Mouse (Mus musculus) hindbrain, embryonic 15.5 days (tissue): Measurements from ENCODE around the gene Syn3. TPM values are rescaled to one million over a fixed set of nuclear protein-coding genes. Genes with fewer than 3 reads are reported as not detected.

ENCODE experiments used
- ATAC-seq: fragments of 200-750 bp; cut with Nextera tagmentation; 2 replicates; pipeline ENCODE4 v1.8.0; 2017; ENCODE audit warnings: low read depth, moderate number of reproducible peaks, moderate TSS enrichment; ENCODE audit not compliant: low FRiP score
- H3K27ac ChIP-seq: fragments of 300-500 bp; sonication (generic); replicated peaks from 2 replicates; pipeline ENCODE4 v1.5.1; 2015; ENCODE audit warnings: mild to moderate bottlenecking, inconsistent platforms
- H3K27me3 ChIP-seq: fragments of 300-500 bp; sonication (generic); 2 replicates; pipeline ENCODE4 v1.6.1; 2015; ENCODE audit warnings: control low read depth, inconsistent platforms
- H3K36me3 ChIP-seq: fragments of 300-500 bp; sonication (generic); 2 replicates; pipeline ENCODE4 v1.6.1; 2015; ENCODE audit warnings: control low read depth, inconsistent platforms
- H3K4me1 ChIP-seq: fragments of 300-500 bp; sonication (generic); replicated peaks from 2 replicates; pipeline ENCODE4 v1.6.1; 2015; ENCODE audit warnings: control low read depth, inconsistent platforms
- H3K4me2 ChIP-seq: fragments of 300-500 bp; sonication (generic); 2 replicates; pipeline ENCODE4 v1.6.1; 2015; ENCODE audit warnings: moderate library complexity, mild to moderate bottlenecking, inconsistent platforms
- H3K4me3 ChIP-seq: fragments of 300-500 bp; sonication (generic); 2 replicates; pipeline ENCODE4 v1.5.1; 2015; ENCODE audit warnings: mild to moderate bottlenecking, inconsistent platforms
- H3K9ac ChIP-seq: fragments of 300-500 bp; sonication (generic); 2 replicates; pipeline ENCODE4 v1.6.1; 2015; ENCODE audit warnings: inconsistent platforms
- H3K9me3 ChIP-seq: fragments of 300-500 bp; sonication (generic); 2 replicates; pipeline ENCODE4 v1.6.1; 2016; ENCODE audit warnings: control low read depth, inconsistent platforms
- WGBS: fragments of 180-500 bp; shearing (Covaris S2); methylation state at CpG from one replicate; pipeline ENCODE4 v1.1.7; 2015; 5-methylcytosine and 5-hydroxymethylcytosine counted together
- polyA plus RNA-seq: library from polyadenylated mRNA; unstranded; fragments of >200 nt; fragmentation: Nextera tagmentation; extraction: Ambion mirVana; gene quantifications from 2 replicates; pipeline ENCODE4 v1.2.1, GENCODE M21; 2015

The Syn3 gene
- polyA plus RNA-seq, 1 experiment from 2014 or later = 30.1 TPM

DNA sequence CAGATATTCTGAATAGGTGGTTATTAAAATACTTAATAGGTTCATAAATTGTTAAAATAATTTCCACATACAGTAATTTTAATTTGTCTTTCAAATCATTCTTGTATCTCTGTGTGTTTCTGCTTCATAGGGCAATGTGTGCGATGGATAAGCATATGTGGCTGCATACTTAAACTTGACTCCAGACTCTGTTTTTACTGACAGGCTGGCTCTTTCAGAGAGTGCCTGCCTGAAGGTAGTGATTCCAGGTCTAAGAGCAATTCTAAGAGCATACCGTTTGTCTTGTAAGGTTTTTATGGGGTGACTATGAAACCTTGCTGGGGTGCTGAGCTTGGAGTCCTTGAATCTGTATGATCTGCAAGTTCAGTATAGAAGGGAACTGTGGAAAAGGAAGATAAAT is 472.8 kb downstream of the Syn3 start:
- Histone ChIP-seq H3K9me3 (no peaks in the 10 kb centered on the region), H3K27ac (no peak overlapping the region), H3K4me1 (peaks cover 13% of the 10 kb centered on the region), H3K4me3 (no peak overlapping the region), H3K36me3 (no peaks in the 10 kb centered on the region), H3K27me3 (no peaks in the 10 kb centered on the region), H3K9ac (no peak overlapping the region), H3K4me2 (no peak overlapping the region)
- no peak for ATAC-seq
- WGBS = 93% methylated on average over 2 of the region's 2 CpGs

DNA sequence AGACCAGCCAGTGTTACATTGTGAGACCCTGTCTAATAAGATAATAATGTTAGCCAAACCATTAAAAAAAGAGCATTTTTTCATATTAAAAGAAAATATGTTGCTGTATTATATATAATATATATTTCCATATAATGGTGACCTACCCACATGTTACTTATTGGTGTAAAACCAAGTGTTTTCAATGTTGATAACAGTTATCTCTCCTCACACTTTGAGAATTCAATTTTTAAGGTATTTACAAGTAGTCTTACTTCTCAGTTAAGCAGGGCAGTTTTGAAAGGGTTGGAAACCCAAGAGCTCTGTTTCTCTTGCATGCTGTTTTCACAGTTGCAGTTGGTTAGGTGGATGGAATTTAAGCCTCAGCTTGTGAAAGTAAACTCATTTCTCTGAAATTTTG is 475.5 kb downstream of the Syn3 start:
- peak overlapping the region; percentile 63 for H3K4me2 ChIP-seq
- no peak for ATAC-seq
- no peaks in the 10 kb centered on the region for H3K36me3 ChIP-seq

DNA sequence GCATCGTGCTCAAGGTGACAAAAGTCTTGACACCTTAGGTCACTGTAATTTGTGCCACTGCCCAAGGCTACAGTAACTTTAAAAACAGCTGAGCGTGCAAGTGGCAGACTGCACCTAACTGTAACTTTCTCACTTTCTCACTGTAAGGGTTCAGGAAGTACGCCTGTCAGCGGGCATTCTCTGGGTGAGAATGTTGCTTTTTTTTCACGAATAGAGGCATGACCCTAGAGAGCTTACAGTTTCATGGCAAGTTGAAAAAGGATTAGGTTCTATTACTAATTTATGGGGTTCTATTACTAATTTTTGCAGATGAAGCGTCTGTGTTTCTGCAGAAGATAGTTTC is 476.3 kb downstream of the Syn3 start:
- 11% methylated on average over 6 of the region's 6 CpGs for WGBS
- peak overlapping the region; percentile 81 for H3K4me3 ChIP-seq
- H3K9ac ChIP-seq = peak overlapping the region; percentile 77
- H3K4me2 ChIP-seq = peak overlapping the region; percentile 63
- peaks cover 14% of the 10 kb centered on the region for H3K4me1 ChIP-seq
- 0 out of 2 replicates have a peak, but pooled peaks have one; percentile 1 for ATAC-seq
- peak overlapping the region; percentile 92; the same call in 1 of the 2 replicates for H3K27ac ChIP-seq
- H3K27me3 ChIP-seq = no peaks in the 10 kb centered on the region
- H3K36me3 ChIP-seq = no peaks in the 10 kb centered on the region
- no peaks in the 10 kb centered on the region for H3K9me3 ChIP-seq

More for the DNA sequence above, 475.5 kb downstream of the Syn3 start:
- peak overlapping the region; percentile 81; the same call in 1 of the 2 replicates for H3K4me3 ChIP-seq
- peaks cover 14% of the 10 kb centered on the region for H3K4me1 ChIP-seq
- no peaks in the 10 kb centered on the region for H3K27me3 ChIP-seq
- no peak overlapping the region for H3K27ac ChIP-seq
- H3K9me3 ChIP-seq = no peaks in the 10 kb centered on the region
- no peak overlapping the region for H3K9ac ChIP-seq

DNA sequence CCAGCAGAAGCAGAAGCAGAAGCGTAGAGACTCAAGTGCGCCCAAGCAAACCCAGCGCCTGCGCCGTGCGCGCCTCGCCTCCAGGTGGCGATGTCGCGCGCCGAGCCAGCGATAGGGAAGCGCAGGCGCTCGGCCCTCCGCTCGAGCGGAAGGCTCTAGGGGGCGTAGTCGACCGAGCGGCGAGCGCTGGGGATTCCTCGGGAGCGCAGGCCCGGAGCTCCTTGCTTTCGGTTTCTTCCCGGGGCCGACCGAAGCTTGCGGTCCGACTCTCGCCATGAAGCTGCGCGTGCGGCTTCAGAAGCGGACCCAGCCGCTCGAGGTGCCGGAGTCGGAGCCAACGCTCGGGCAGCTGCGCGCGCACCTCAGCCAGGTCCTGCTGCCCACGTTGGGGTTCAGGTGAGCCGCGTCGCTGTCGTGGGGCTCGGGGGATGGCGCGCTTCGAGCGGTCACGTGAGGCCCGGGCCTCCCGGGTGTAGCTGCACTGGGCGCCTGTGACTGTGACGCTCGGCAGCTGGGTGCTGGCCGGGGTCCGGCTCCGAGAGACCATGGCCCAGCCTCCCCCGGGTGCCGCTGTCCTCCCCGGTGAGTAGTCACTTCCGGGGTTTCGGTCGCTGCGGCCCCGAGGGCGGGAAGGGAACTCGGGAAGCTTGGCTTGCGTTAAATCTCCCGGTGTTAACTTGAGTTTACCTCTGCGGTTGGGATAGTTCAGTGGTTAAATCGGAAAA is 476.8 kb downstream of the Syn3 start, which contains the start of gene Fbxo7:
Fbxo7 (plus strand) TSS at position 224 of the 725 bp plus-strand sequence.
- no peaks in the 10 kb centered on the region for H3K9me3 ChIP-seq

DNA sequence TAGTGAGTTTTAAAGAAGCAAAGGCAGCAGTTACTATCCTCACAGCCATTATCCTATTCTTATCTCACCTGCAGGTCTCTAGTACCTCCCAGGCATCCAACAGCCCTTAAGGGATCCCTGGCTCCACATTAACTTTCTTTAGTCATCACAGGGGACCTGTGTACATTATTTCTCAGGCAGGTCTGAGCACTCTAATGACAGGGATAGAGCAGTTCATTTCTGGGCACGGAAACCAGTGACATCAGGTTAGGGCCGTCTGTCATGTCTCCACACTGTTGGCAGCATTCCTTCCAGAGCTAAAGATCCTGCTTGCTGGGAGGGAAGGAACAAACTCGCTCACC is 477.3 kb downstream of the Syn3 start:
- Histone ChIP-seq H3K9me3 (no peaks in the 10 kb centered on the region), H3K4me2 (peak overlapping the region; percentile 63), H3K27ac (peak overlapping the region; percentile 92; the same call in 1 of the 2 replicates), H3K9ac (no peak overlapping the region; the same call in 1 of the 2 replicates), H3K27me3 (no peaks in the 10 kb centered on the region), H3K4me1 (peaks cover 14% of the 10 kb centered on the region), H3K36me3 (no peaks in the 10 kb centered on the region), H3K4me3 (peak overlapping the region; percentile 81)
- WGBS = 0% methylated on average over 3 of the region's 3 CpGs
- ATAC-seq = no peak; the same call in 1 of the 2 replicates

More for the DNA sequence above, 476.8 kb downstream of the Syn3 start, which contains the start of gene Fbxo7:
- Histone ChIP-seq H3K9ac (peak within 1 kb of the TSS; percentile 77), H3K27me3 (no peaks in the 10 kb centered on the region), H3K4me2 (peak within 1 kb of the TSS; percentile 63), H3K4me1 (peaks cover 14% of the 10 kb centered on the region), H3K4me3 (peak within 1 kb of the TSS; percentile 81), H3K36me3 (no peaks in the 10 kb centered on the region), H3K27ac (peak within 1 kb of the TSS; percentile 92)
- ATAC-seq = peak; percentile 97
- WGBS = under 1% methylated on average over 81 of the region's 82 CpGs

DNA sequence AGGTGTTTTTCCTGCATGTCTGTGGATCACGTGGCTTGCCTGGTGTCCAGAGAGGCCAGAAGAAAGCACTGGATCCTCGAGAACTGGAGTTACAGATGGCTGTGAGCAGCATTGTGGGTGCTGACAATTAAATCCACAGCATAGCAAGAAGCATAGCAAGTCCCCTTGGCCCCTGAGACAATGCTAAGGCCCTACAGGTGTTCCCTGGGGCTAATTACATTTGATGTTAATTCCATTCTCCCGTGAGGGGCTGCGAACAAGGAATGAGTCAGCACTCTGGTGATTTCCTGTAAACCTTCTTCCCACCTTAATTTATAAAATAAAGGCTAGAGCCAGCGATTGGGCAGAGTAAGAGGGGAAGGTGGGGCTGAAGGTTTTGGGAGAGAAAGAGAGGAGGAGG is 479.9 kb downstream of the Syn3 start:
- no peak for ATAC-seq
- Histone ChIP-seq H3K4me1 (peaks cover 14% of the 10 kb centered on the region), H3K4me3 (no peak overlapping the region), H3K36me3 (no peaks in the 10 kb centered on the region), H3K4me2 (no peak overlapping the region), H3K27me3 (no peaks in the 10 kb centered on the region), H3K9ac (no peak overlapping the region), H3K27ac (no peak overlapping the region), H3K9me3 (no peaks in the 10 kb centered on the region)
- 38% methylated on average over 5 of the region's 5 CpGs for WGBS

DNA sequence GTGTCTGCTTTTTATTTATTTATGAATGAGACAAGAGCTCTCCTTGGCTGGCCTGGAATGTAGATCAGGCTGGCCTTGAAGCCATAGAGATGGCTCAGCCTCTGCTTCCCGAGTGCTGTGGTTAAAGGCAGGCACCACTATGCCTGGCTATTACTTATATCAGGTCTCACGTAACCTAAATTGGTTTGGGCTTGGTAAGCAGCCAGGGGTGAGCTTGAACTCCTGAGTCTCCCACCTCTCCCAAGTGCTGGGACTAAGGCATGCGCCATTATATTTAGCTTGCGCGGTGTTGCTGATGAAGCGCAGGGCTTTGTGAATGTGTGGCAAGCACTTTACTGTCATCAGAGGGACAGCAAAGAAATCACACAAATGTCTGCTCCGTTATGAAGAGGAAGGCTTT is 480.9 kb downstream of the Syn3 start:
- Histone ChIP-seq H3K36me3 (no peaks in the 10 kb centered on the region), H3K4me1 (peaks cover 12% of the 10 kb centered on the region), H3K9me3 (no peaks in the 10 kb centered on the region), H3K4me2 (no peak overlapping the region), H3K4me3 (no peak overlapping the region), H3K27me3 (no peaks in the 10 kb centered on the region), H3K9ac (no peak overlapping the region), H3K27ac (no peak overlapping the region)
- no peak for ATAC-seq
- WGBS = 91% methylated on average over 7 of the region's 7 CpGs

DNA sequence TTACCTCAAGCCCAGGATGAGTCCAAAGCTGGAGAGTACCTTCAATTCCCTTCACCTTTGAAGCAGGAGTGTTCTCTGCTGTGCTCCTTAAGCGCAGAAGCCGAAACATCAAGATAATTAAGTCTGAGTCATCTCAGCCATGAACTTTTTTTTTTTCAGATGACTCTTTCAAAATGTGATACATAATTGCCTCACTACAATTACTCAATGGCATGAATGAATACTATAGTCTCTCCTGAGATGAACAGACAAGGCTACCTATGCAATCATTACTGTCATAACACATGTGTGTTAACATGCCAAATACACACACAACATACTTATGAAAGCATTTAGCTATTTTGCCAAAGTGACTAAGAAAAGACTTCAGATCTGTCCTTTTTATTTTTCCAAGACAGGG is 486.9 kb downstream of the Syn3 start, which contains the start of gene Bpifc:
Bpifc (minus strand) TSS at position 115 of the 400 bp plus-strand sequence.
- Histone ChIP-seq H3K9ac (no peak within 1 kb of the TSS), H3K4me1 (no peaks in the 10 kb centered on the region), H3K4me2 (no peak within 1 kb of the TSS), H3K4me3 (no peak within 1 kb of the TSS), H3K36me3 (no peaks in the 10 kb centered on the region), H3K27ac (no peak within 1 kb of the TSS), H3K27me3 (no peaks in the 10 kb centered on the region), H3K9me3 (no peaks in the 10 kb centered on the region)
- no peak for ATAC-seq
- 92% methylated on average over 2 of the region's 2 CpGs for WGBS

DNA sequence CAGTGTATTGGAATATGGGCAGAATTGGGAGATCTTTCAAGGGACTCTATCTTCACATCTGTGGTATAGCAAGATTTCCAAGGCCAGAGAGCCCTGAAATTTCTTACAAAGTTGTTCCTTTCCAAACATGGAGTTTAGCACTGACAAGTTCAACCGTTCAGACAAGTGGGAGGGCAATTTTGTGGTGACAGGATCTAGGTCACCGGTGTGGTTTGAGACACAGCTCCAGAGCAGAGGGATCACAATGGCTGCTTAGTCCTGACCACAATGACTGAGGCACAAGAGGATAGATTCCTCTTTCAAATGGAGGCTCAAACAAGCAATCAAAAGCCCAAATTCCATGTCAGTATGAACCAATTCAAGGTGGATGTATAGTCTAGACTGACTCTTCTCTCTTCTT is 487.5 kb downstream of the Syn3 start:
- H3K4me3 ChIP-seq = no peak overlapping the region
- H3K4me2 ChIP-seq = no peak overlapping the region
- no peaks in the 10 kb centered on the region for H3K27me3 ChIP-seq
- no peaks in the 10 kb centered on the region for H3K9me3 ChIP-seq
- H3K9ac ChIP-seq = no peak overlapping the region
- no peaks in the 10 kb centered on the region for H3K4me1 ChIP-seq
- 87% methylated on average over 2 of the region's 2 CpGs for WGBS
- no peak for ATAC-seq
- no peaks in the 10 kb centered on the region for H3K36me3 ChIP-seq
- no peak overlapping the region for H3K27ac ChIP-seq

DNA sequence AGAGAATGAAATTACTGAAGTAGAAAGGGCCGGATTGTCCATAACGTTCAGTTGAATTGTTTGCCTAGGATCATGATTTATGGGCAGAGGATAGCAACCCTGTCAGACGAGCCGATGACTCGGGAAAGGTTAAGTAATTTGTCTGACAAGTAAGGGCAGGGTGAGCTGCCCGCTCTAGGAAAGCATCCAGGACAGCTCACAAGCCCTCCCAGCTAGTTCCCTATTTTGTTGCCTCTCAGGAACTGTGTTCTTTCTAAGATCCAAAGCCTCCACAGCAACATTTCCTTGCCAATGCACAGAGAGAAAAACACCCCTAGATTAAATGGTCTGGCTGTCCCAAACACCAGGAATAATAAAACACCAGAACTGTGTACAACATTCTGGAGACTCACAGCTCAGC is 488.1 kb downstream of the Syn3 start:
- H3K4me3 ChIP-seq = no peak overlapping the region
- ATAC-seq = no peak
- no peaks in the 10 kb centered on the region for H3K27me3 ChIP-seq
- H3K9ac ChIP-seq = no peak overlapping the region
- H3K36me3 ChIP-seq = no peaks in the 10 kb centered on the region
- H3K4me2 ChIP-seq = no peak overlapping the region
- no peak overlapping the region for H3K27ac ChIP-seq
- 45% methylated on average over 6 of the region's 6 CpGs for WGBS
- no peaks in the 10 kb centered on the region for H3K9me3 ChIP-seq
- no peaks in the 10 kb centered on the region for H3K4me1 ChIP-seq

DNA sequence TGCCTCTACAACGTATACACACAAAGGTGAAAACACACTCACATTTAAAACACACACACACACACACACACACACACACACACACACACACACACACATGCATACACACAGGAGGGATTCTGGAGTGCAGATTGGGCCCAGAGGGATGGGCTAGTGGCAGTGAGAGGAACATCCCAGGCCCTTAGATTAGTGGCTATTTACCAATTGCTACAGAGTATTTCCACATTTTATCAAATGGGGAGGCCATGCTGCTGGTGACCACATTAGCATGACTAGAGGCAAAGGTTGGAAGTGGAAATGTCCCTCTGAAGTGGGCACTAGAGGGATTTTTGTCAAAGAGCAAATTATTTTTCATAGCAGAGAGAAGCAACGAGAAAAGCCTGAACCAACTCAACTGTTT is 489.0 kb downstream of the Syn3 start:
- Histone ChIP-seq H3K4me3 (no peak overlapping the region), H3K4me1 (no peaks in the 10 kb centered on the region), H3K27ac (no peak overlapping the region), H3K36me3 (no peaks in the 10 kb centered on the region), H3K9ac (no peak overlapping the region), H3K9me3 (no peaks in the 10 kb centered on the region), H3K27me3 (no peaks in the 10 kb centered on the region), H3K4me2 (no peak overlapping the region)
- no peak for ATAC-seq
- WGBS = 97% methylated on average over 2 of the region's 2 CpGs

DNA sequence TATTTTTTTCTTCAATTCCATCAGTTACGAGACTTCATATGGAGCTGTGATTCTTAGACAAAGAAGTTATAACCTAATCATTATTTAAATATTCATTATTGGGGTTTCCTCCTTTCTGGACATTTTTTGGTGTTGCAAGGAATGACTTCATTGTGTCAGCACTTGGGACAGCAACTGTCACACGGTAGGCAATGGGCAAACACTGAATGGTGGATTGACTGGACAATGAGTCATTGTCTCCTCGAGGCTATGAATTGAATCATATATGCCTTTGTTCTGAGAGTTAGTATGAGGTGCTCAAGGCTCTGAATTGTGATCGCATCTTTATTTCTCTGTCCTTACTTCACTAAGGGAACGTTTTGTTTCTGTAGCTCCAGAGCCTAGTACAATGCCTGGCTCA is 492.2 kb downstream of the Syn3 start:
- WGBS = 62% methylated on average over 5 of the region's 5 CpGs
- H3K27ac ChIP-seq = no peak overlapping the region
- no peak overlapping the region for H3K4me3 ChIP-seq
- H3K4me2 ChIP-seq = no peak overlapping the region
- no peak for ATAC-seq
- no peaks in the 10 kb centered on the region for H3K9me3 ChIP-seq
- no peaks in the 10 kb centered on the region for H3K4me1 ChIP-seq
- H3K36me3 ChIP-seq = no peaks in the 10 kb centered on the region
- H3K27me3 ChIP-seq = no peaks in the 10 kb centered on the region
- no peak overlapping the region for H3K9ac ChIP-seq
